Mouse (Mus musculus): ENCODE results near the gene Nkx6-2. TPM values are rescaled to one million over a fixed set of nuclear protein-coding genes. Genes with fewer than 3 reads are reported as not detected.

Gene Nkx6-2
- under 1 TPM; 0.29 to 0.37 TPM for total RNA-seq (2021)
- long read RNA-seq, partial matches to known transcripts: 0 of 2 reads
- long read RNA-seq, other reads (novel, unspliced or antisense): 0 of 2 reads

GRCm38 (mm10) chr7:139582595-139582994 is at the start of gene Nkx6-2:
Gene Nkx6-2 (minus strand): TSS chr7:139582797.
- DNase-seq (ENCODE audit: low spot score in 2 of 2): peak; percentile 16 to 30

GRCm38 (mm10) chr7:139625156-139625555 is 42.6 kb upstream of the Nkx6-2 start:
- DNase-seq (ENCODE audit: low spot score in 2 of 2): no peak

GRCm38 (mm10) chr7:139622568-139622967 is 40.0 kb upstream of the Nkx6-2 start:
- no peak for DNase-seq (ENCODE audit: low spot score in 2 of 2)

- peak; percentile 79 to 85 for DNase-seq (ENCODE audit: low spot score in 2 of 2)
These were observed 33.5 kb upstream of the Nkx6-2 start for GRCm38 (mm10) chr7:139615767-139616766.

DNA sequence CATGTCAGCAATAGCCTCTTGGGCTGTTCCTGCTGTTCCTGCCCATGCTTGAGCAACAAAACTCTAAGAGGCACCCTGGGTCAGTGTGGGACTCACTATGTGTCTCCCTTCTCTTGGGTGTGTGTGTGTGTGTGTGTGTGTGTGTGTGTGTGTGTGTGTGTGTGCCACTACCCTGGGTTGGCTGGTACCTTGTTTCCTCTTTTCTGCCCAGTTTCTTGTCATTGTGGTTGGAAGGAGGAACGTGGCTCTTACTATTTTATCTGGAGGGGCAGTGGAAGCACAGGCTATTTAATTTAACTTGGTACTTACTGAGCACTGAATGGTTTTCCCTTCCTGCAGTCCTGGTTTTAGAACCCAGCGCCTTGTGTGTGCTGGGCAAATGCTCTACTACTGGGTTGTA is 27.7 kb upstream of the Nkx6-2 start:
- DNase-seq (ENCODE audit: low spot score in 2 of 2): no peak

DNA sequence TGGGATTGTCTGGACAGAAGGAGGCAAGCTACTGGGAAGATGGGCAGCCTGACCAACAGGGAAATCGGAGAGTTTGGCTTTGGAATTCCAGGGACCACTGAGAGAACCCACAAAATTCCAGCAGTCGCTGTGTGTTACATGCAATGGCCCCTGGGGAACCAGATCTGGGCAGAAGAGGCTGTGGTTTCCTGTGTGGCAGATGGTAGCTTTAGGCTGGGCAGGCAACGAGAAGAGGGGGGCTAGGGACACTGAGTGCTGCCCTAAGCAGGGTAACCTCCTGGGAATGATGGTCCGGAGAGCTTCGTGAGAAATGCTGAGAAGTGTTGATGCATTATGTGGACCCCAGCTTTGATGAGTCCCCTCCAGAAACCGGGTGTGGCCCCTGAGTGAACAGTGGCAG is 13.3 kb upstream of the Nkx6-2 start:
- DNase-seq (ENCODE audit: low spot score in 2 of 2): no peak

DNA sequence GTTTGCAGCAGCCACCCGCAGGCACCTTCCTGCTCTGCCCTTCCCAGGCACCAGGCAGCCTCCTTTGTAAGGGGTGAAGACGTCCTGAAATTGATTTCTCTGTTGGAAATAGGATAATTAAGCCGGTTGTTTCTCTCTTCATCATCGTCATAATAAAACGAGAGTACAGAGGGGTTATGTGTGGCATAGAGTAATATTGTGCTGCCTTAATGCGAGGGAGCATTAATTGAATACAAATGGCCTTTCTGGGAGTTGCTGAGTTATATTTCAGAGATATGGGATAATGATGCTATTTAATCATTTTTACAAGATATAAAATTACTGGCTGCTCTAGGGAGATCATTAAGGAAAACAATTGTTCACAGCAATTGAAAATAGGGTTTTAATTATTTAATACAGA is 12.7 kb upstream of the Nkx6-2 start:
- DNase-seq (ENCODE audit: low spot score in 2 of 2): no peak

GRCm38 (mm10) chr7:139591311-139591710 is 8.7 kb upstream of the Nkx6-2 start:
- no peak for DNase-seq (ENCODE audit: low spot score in 2 of 2)

DNA sequence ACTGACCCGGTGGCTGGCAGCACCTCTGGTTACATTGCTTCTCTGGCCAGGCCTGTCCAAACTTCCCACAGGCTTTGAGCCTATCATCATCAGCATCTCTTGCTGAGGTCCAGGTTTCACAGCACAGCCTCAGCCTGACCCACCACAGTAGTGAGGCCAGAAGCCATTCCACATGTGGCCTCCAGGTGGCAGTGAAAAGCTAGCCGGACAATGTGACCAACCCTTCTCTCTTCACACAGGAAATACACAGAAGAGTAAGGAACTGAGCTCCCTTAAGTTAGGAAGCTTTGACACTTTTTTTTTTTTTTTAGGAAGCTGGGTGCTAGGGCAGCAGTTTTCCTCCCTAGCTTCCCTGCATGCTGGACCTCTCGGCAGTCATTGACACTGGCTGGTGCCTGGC is 7.7 kb upstream of the Nkx6-2 start:
- DNase-seq (ENCODE audit: low spot score in 2 of 2): peak; percentile 39 to 48

GRCm38 (mm10) chr7:139587919-139588318 is 5.3 kb upstream of the Nkx6-2 start:
- no peak for DNase-seq (ENCODE audit: low spot score in 2 of 2)

GRCm38 (mm10) chr7:139585183-139585821 is 2.7 kb upstream of the Nkx6-2 start:
- no peak for DNase-seq (ENCODE audit: low spot score in 2 of 2)

GRCm38 (mm10) chr7:139584221-139585175 is 1.9 kb upstream of the Nkx6-2 start:
- DNase-seq (ENCODE audit: low spot score in 2 of 2): peak; percentile 25 to 35

GRCm38 (mm10) chr7:139583094-139583737 is 619 bp upstream of the Nkx6-2 start:
- no peak for DNase-seq (ENCODE audit: low spot score in 2 of 2)

DNA sequence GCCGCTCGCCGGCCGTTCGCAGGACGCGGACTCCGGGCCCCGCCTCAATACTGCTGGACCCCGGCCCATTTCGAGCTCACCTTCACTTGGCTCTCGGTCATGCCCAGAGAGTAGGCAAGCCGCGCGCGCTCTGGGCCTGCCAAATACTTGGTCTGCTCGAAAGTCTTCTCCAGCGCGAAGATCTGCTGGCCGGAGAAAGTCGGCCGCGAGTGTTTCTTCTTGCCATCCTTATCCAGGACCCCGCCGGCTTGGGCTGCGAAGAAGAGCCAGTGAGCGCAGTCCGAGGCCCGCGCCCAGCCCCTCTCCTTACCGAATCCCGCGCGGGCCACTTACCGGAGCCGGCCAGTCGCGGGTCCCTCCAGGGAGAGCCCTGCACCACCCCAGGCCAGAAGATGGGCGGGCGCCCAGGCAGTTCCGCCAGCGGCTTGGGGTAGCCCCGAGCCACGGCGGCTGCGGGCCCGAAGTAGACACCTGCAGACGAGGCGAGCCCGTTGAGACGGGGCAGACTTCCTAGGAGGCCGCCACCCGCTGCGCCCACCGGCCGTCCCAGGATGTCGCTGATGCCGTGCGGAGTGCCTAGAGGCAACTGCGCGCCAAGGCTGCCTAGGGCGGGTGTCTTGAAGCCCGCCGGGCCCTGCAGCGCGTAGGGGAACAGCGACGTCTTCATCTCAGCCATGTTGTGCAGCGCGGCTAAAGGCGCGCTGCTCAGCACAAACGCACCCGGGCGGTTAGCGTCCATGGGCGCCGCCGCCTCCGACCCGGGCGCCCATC is 611 bp downstream of the Nkx6-2 start:
- peak; percentile 14 to 34 for DNase-seq (ENCODE audit: low spot score in 2 of 2)

DNA sequence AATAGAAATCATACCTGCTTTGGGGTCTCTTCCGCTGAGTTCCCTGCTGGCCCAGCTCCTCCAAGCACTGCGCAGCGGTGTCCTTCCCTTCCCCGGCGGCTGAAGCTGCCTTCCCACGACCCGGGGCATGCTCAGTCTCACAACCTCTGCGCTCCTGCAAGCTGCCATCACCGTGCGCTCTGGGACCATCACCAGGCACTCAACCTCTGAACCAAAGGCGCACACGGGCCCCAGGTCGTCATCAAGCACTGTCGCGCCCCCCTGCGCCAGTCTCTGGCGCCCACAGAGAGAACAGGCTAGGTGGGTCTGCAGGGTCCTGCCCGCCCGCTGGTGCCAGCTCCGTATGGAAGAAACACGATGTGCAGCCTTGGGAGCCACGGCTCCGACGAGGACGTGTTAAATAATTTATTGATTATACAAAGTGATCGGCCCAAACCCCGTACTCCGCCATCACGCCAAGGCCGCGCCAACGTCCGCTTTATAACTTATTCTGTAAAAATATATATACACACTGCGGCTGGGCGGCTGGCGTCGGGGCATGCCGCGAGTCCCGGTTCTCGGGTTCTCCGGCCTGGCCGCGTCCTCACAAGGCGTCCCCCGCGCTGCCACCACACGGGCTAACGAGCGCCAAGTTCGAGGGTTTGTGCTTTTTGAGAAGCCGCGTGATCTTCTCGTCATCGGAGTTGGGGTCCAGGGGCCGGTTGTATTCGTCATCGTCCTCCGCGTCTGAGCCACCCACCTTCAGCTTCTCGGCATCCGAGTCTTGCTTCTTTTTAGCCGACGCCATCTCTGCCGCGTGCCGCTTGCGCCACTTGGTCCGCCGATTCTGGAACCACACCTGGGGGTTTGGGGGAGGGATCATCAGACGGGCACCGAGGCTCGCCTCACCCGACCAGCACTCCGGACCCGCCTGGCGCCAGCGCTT is 1.5 kb downstream of the Nkx6-2 start:
- DNase-seq (ENCODE audit: low spot score in 2 of 2): peak in 1 of 2 experiments; percentile 14

- DNase-seq (ENCODE audit: low spot score in 2 of 2): no peak
These were observed 3.2 kb downstream of the Nkx6-2 start for GRCm38 (mm10) chr7:139579261-139579905.

- DNase-seq (ENCODE audit: low spot score in 2 of 2): no peak
These were observed 6.4 kb downstream of the Nkx6-2 start for GRCm38 (mm10) chr7:139576064-139576686.

DNA sequence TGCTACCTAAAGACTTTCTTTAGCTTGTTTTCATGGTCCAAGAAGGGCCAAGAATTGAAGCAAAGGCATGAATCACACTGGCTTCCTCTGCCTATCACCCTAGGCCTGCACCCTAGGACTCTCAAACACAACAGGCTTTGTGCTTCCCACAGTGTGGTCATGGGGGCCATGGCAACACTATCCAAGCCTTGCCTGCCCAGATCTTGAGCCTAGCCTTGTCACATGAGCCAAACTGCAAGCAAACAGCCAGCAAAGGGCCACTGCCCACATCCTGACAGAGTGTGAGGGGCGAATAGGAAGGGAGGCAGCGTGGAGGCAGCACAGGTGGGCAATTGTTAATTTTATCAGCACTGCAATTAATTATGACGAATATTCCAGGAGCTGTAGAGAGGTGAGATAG is 9.9 kb downstream of the Nkx6-2 start:
- DNase-seq (ENCODE audit: low spot score in 2 of 2): no peak
